Mouse (Mus musculus) kidney, postnatal 25 days (tissue): ENCODE data around the gene Akap13.
A peak's percentile ranks its signal among the peaks of the same experiment; 100 is the strongest.

Experiments used
- DNase-seq, 2 experiments: peaks; one replicate each; pipeline ENCODE4 v3.0.0; 2021; ENCODE audit warnings: mixed read lengths in 2 of 2

The Akap13 gene

GRCm38 (mm10) chr7:75521199-75521598, 65.9 kb downstream of the Akap13 start:
- no peak for DNase-seq

GRCm38 (mm10) chr7:75522226-75522625, 66.9 kb downstream of the Akap13 start:
- DNase-seq: no peak

DNA sequence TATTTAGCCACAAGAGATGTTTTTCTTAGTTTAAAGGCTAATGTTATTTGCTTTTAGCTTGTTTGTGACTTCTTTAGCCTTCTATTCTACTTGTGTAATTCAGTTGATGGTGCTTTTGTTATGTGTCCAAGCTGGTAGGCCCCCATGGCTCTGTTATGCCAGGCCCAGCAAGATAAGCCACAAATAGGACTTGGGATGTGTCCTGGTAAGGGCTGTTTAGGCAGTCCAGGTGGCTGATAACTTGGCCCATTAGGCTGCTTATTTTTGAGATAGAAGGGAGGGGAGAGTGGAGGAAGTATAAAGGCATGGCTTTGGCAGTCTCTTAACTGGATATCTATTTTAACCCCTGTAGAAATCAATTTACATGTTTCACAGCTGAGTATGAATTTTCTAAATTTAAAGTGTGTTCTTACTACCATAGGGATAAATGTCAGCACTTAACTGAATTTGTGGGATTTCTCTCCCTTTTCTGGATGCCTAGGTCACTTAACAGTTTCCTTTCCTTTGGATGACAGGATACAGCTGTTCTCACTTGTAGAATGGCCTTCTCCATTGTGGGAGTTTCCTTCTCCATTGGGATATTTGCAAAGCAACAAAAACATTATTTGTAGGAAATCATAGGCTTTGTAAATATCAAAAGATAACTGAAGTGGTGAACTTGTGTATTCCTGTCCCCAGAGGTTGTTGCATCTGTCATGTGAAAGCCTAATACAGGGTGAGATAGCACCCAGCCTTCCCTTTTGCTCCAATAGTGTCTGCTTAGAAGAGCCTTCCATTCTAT, 69.6 kb downstream of the Akap13 start:
- DNase-seq: no peak

DNA sequence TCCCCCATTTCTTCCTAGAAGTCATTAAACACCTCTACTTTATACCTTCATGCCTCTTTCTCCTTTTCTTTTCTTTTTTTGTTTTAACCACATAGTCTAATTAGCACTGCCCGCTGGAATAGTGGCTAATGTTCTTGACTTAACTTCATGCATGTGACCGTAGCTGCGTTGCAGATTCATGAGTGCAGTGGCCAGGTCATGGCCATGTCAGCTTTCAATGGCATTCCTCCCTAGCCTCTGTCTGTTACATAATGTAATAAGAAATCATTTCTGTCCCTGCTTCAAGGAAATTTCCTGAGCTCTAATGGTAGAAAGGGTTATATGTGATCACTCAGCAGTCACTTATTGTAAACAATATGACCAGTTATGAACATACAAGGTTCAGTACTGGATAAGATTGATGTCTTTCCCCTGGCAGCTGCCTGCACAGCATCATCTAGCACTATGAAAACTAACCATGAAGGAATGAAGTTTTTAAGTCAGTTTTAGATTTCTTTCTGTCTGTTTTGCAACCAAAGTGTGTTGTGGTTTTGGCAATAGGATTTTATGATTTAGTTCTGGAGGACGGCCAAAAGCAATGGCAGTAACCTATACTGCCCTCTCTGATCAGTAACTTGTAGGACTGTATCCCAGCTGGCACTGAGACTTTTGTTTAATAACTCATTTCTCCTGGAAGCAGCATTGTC, 70.5 kb downstream of the Akap13 start:
- DNase-seq: peak in 1 of 2 experiments; percentile 61

- peak; percentile 57 to 74 for DNase-seq
These were observed 73.4 kb downstream of the Akap13 start for GRCm38 (mm10) chr7:75528751-75529150.

- no peak for DNase-seq
These were observed 74.6 kb downstream of the Akap13 start for GRCm38 (mm10) chr7:75529857-75530437.

DNA sequence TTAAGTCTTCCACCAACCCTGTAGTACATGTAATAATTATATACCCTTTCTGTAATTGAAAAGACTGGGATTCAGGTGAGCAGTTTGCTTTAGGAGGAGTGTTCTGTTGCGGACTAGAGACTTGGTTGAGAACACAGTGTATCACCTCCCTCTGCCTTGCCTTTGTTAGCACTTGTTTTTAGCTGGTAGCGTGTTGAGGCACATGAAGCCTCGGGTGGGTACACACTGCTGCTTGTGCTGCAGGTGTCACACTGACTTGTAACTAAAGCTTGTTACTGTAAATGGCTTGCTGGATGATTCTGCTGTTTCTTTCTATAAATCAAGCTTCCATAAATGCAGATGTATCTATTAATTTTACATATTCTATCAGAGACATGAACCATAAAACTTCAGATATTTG, 75.3 kb downstream of the Akap13 start:
- no peak for DNase-seq

DNA sequence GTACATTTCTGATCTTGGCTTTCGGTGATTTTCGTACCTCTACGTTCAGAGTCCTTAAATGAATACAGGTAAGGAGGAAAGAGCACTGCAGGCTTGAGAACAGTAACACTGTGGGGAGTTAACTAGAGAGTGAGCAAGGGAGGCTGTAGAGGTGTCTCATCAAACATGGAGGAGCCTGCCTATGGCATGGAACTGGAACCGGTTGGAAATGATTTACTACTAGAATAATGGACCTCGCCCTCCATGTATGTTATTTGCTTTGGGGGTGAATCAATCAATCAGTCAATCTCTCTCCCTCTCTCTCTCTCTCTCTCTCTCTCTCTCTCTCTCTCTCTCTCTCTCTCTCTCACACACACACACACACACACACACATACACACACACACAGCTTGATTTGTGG, 77.7 kb downstream of the Akap13 start:
- DNase-seq: no peak

GRCm38 (mm10) chr7:75536298-75536697, 81.0 kb downstream of the Akap13 start:
- DNase-seq: no peak

DNA sequence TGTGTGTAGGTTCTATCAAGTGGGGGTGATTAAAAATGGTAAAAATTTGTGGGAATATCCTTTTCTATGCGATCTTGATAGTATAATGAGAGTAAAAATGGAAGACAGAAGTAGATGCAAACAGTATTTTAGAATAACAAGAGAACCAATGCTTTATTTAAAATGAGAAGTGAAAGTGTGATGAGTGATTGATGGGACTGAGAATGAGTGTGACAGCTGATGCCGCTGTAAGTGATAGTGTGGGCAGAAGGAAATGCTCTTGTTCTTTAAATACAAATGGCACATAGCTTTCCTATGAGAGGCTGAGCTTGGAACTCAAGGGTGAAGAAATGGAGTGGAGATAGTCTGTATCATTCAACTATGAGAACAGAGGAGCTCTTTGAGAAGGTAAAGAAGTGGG, 82.2 kb downstream of the Akap13 start:
- no peak for DNase-seq

GRCm38 (mm10) chr7:75538513-75538912, 83.2 kb downstream of the Akap13 start:
- no peak for DNase-seq

DNA sequence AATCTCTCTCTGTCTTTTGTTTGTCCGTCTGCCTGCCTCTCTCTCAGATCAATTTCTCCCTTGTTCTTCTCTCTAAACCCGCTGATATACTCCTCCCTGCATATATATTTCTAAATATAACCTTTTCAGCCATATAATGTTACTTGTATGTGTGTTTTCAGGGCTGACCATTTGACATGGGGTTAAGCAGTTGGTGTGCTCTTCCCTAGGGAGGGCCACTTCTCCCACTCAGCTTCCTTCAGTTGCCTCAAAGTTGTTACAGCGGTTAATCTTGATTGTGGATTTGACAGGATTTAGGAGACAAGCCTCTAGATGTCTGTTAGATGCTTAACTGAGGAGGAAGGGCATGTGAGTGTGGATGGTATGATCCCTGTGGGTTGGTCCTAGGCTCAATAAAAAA, 83.8 kb downstream of the Akap13 start:
- DNase-seq: no peak

DNA sequence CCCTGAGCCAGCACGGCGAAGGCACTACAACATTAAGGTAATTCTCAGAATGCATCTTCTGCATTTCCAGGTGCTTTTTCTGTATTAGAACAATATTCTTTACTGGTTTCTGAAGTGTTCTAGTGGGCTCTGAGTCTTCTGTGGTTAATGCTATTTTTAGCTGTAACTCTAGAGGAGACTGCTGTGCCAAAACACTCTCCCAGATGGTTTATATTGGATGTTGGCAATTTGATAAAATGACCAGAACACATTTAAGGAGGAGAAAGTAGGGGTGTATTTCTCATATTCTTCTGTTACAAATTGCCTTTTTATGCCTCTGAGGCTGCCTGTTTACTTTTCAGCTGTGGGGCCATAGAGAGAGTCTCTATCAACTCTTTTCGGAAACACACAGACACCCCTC, 94.5 kb downstream of the Akap13 start:
- DNase-seq: no peak

- DNase-seq: no peak
These were observed 95.5 kb downstream of the Akap13 start for GRCm38 (mm10) chr7:75550791-75551336.

DNA sequence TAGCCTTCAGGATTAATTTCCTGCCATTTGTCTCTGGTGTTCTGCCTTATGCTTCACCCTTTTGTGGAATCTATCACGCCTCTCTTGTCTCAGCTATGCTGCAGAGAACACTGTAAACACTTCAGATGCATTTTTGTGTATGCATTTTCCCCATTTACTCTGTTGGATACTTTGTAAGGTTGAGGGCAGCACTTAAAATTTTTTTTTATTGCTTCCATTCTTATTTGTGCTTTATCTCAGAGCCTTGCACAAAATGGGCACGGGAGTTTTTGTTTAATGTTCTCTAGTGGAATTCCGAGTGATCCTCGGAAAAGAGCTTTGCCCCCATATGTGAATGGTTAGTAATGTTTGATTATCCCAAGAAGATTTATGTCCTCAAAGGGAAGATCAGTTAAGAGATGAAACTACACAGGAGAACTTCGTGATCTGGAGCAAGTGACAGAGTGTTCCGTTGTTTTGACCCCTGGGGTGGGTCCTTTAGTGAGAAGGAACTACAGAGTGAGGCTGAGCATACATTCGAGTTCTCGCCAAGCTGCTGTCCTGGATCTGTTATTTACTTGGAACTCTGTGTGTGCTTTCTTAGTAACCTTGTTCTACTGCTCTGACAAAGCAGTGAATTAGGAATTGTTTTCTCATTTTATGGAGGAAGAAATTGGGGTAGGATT, 97.8 kb downstream of the Akap13 start:
- peak in 1 of 2 experiments; percentile 55 for DNase-seq

DNA sequence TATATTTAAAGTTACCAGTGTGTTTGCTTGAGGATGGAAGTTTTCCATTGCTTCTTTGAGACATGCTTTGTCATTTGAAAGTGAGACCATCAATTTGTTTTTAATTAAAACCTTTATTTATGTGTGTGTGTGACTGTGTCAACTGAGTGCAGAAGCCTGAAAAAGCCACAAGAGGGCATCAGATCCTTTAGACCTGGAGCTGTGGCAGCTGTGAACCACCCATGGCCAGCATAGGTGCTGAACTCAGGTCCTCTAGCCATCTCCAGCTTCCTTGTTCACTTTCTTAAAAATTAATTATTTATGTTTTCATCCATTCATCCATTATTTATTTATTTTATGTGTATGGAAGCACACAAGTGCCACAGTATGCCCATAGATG, 98.3 kb downstream of the Akap13 start:
- no peak for DNase-seq

GRCm38 (mm10) chr7:75554065-75554464, 98.7 kb downstream of the Akap13 start:
- DNase-seq: no peak

GRCm38 (mm10) chr7:75555940-75556339, 100.6 kb downstream of the Akap13 start:
- peak in 1 of 2 experiments; percentile 23 for DNase-seq

DNA sequence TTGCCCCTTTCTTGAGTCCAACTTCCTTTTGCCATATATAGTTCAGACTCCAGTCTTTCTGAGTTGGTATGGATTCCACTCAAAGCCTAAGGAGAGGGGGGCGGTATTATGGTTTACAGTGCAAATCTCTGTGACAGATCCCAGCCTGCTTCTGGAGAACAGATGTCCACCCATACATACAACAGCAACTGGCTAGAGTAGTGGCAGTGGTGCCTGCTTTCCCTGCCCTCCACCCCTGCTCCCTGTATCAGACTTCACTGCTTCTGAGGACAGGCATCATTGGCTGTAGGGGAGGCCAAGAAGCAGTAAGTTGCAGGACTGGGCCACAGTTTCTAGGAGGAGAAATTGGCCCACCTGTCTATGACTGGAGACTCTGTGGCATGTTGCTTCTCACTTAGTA, 102.9 kb downstream of the Akap13 start:
- no peak for DNase-seq

DNA sequence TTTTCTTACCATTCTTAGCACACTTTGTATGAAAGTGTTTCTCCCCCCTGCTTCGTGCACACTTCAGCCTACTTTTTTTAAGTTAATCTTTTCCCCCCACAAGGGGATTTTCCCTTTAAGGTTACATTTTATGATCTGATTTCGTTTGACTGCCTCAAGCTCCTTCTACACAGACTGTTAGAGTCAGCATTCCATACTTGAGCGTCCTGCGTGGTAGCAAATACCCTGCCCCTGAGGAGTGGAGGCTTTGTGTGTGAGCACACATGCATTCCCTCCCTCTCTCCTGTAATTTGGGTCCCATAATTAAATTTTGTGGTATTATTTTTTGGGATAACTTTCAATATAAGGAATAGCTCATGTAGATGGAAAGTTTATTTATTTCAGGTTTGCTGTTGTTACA, 103.8 kb downstream of the Akap13 start:
- no peak for DNase-seq

- DNase-seq: no peak
These were observed 104.6 kb downstream of the Akap13 start for GRCm38 (mm10) chr7:75559915-75560314.

GRCm38 (mm10) chr7:75560566-75560965, 105.2 kb downstream of the Akap13 start:
- no peak for DNase-seq

DNA sequence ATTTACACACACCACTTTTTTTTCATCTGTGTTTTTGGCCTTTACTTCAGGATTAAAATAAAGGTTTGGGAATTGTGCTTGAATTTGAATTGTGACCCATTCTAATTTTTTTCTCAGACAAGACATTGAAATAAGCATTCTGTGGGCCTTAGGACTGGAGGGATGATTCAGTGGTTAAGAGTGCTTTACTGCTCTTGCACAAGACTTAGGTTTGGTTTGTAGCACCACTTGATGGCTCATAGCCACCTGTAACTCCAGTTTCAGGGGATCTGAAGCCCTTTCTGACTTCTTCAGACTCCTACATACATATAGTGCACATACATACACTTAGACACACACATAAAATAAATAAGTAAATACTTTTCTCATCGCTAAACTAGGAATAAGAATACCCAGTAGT, 105.8 kb downstream of the Akap13 start:
- no peak for DNase-seq
